Mouse (Mus musculus) spleen, adult 12 weeks (tissue): ENCODE data around the gene Fam189b.
"Not testable (repeated sequence)": the region's sequence is repeated elsewhere in the genome, so short reads cannot be mapped to it uniquely, and the experiment has no call there.

Experiments used
- DNase-seq: peaks from one replicate; pipeline ENCODE4 v3.0.0; 2022; ENCODE audit warnings: low spot score

Gene Fam189b

GRCm38 (mm10) chr3:89206079-89206478 is 23.1 kb downstream of the Fam189b start:
- no peak for DNase-seq

- DNase-seq, result no peak
Observed at GRCm38 (mm10) chr3:89206695-89207094, 23.8 kb downstream of the Fam189b start.

- no peak for DNase-seq
Observed at GRCm38 (mm10) chr3:89208075-89208657, 25.2 kb downstream of the Fam189b start.

DNA sequence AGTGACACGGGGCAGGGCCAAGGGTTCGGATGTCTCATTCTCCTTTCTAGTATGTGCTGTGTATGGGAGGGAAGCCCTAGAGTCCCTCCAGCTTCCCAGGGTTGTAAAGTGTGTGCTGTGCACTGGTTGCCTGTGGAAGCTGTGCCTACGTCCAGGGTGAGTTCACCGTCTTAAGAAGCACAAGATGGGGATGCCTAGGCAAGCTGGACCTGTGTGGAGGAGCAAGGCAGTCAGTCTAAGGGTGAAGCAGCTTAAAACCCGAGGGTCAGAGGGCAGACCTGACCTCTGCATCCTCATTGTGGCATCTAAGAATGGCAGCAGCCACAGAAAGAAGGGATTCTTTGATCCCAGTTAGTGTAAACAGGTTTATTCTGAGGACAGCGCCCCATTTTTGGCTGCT is 25.8 kb downstream of the Fam189b start:
- no peak for DNase-seq

DNA sequence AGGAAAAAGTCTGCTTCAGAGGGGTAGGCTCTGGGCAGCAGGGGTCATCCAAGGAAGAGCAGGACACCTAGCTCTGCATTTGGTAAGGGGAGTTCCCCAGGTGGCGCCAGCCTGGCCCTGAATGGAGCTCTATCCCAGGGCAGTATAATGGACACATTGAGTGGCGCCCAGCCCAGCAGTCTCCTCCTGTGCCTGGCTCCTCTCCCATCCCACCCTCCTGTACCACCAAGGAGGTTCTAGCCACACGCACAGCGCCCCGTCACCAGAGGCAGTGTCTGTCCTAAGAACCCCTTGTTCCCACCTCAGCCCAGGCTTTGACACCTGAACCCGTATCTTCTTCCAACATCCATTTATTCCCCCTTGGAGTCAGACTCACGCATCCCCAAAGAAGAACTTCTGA is 26.8 kb downstream of the Fam189b start:
- DNase-seq, result no peak

GRCm38 (mm10) chr3:89210162-89210561 is 27.2 kb downstream of the Fam189b start:
- no peak for DNase-seq

GRCm38 (mm10) chr3:89210731-89211130 is 27.8 kb downstream of the Fam189b start:
- no peak for DNase-seq

DNA sequence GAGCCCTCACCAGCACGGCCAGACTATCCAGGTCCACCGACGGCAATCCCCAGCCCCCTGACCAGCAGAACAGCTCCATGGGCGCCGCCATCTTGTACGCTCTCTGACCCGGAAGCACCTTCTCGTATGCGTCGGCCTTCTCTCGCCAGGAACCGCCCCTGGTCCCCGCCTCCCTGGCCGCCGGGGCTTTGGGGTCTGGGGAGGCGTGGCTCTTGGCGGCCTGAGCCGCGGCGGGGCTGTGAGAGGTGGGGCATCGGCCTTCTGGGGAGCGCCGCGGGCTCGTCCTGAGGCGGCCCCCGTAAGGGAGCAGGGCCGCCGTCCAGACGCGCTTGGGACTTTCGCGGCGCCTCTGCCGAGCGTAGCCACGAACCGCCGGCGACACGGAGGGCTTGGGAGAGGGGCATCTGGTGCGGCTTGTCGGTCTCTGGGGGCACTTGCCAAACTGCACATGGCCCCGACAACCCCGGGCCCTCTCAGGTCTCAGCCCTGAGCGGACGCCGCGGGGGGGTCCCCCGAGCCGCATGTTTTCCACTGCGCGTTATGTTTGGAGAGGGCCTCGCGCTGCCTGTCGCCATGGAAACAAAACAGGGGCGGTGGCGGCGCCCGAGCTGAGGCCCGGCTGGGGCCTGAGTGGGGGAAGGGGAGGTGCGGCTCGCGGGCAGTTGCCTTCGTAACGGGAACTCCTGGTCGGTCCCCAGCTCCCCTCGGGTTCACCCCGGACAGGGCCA is 31.0 kb downstream of the Fam189b start:
- peak; percentile 81 for DNase-seq

DNA sequence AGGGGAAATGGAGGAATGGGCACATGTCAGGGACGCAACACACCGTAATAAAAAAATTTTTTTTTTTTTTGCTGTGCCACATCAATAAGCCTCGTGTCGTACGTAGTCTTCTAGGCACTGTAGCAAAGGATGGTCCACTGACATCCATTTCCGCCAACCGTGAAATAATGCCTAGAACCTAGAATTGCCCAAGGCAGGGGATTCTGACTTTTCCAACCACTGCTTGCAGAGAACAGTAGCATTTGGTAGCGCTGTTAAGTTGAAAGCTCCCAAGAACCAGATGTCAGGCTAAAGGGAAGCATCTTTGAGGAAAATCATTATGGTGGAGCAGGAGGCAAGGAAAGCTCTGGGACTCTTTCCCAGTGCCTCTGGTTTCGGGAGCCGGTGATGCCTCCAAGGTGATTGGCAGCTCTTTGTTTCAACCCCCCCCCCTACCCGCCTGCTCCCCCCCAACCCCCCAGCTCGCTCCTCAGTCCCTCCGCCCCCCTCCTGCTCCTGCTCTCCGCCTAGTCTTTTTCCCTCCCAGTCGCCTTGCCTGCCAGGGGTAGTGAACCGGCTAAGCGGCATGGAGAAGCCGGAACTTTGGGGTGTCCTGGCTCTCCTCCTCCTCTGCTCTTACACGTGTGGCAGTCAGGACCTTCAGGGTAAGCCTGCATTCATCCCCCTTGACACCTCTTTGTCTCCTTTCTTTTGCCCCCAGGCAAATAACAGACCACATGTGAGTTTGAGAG is 31.9 kb downstream of the Fam189b start, which contains the start of gene Thbs3:
TSS of gene Thbs3 (plus strand) at position 500 of the 731 bp plus-strand sequence.
- no peak for DNase-seq

DNA sequence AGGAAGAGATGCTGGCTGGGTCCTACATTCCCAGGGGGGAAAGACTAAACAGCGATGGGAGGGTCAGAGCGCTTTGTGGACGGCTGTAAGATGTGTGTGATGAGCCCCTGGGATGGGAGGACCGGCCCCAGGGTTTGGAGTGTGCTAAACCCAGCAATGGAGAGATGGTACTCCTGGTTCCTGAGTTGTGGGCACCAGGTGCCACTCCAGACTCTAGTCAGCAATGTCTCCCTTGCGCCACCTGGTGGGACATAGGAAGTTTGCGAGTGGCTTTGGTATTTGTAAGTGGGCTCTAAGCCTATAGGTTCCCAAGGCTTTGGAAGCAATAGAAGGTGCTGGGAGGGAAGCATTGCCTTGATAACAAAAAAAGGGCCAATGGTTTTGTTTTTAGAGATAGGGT is 32.9 kb downstream of the Fam189b start:
- DNase-seq, result peak; percentile 73

- not testable (repeated sequence) for DNase-seq
Observed at GRCm38 (mm10) chr3:89216407-89216806, 33.5 kb downstream of the Fam189b start.

DNA sequence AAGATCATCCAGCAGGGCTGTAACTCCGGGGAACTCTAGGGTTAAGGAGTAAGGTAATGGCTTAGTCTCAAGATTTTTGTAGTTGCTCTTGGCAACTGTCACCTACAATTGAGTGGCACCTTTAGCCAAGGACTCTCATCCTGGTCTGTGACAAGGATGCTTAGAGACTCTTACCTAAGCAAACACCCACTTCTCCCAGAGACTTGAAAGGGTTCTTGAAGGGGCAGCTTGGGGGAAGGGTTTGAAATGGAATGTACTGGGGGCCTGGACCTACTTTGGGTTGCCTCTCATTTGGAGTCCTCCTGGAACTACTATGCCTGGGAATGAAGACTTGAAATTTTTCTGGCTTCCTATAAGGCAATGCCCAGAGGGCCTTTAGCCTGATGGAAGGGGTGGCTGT is 35.3 kb downstream of the Fam189b start:
- no peak for DNase-seq

GRCm38 (mm10) chr3:89219546-89219945 is 36.6 kb downstream of the Fam189b start:
- DNase-seq, result no peak

- no peak for DNase-seq
Observed at GRCm38 (mm10) chr3:89221167-89221566, 38.2 kb downstream of the Fam189b start.

DNA sequence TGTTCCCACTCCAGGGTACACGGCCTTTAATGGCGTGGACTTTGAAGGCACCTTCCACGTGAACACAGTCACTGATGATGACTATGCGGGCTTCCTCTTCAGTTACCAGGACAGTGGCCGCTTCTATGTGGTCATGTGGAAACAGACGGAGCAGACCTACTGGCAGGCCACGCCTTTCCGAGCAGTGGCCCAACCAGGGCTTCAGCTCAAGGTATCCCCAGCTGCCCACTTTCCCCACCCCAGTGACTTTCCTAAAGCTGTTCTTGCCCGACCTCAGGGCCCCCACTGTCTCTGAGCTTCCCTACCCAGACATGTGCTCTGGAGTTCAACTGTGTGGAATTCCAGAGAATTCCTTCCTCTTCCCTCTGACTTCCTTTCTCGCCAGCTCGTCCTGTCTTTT is 41.9 kb downstream of the Fam189b start:
- no peak for DNase-seq

DNA sequence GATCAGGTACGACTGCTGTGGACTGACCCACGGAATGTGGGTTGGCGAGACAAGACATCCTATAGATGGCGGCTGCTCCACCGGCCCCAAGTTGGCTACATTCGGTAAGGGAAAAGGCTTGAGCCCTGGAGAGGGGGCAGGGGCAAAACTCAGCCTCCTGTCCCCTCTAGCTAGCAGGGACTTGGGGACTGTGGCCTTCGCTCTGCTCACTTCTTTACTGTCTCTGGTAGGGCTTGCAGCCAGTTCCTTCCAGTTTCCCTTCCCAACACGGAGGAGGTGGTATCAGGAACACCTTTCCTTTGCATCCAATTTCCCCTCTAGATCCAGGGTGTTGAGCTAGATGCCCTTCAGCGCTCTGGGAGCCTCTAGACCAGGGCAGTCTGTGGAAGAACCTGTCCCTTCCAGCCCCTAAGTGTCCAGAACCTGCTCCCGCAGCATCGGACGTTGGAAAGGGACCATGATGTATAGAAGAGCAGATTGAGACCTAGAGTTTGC is 42.4 kb downstream of the Fam189b start:
- DNase-seq, result no peak

GRCm38 (mm10) chr3:89225918-89226317 is 43.0 kb downstream of the Fam189b start:
- DNase-seq, result no peak

DNA sequence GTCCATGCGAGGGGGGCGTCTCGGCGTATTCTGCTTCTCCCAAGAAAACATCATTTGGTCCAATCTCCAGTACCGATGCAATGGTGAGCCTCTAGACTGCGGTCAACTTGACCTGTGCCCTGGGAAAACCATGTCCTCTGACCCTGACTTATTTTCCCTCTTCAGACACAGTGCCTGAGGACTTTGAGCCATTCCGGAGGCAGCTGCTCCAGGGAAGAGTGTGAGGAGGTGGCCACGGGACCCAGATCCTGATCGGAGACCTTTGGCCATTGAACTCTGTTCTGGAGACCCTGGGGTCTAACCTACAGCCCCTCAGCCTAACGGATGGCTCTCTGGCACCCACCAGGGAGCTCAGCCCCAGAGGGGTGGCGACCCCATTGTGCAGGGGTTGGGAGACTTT is 43.4 kb downstream of the Fam189b start:
- DNase-seq, result no peak

DNA sequence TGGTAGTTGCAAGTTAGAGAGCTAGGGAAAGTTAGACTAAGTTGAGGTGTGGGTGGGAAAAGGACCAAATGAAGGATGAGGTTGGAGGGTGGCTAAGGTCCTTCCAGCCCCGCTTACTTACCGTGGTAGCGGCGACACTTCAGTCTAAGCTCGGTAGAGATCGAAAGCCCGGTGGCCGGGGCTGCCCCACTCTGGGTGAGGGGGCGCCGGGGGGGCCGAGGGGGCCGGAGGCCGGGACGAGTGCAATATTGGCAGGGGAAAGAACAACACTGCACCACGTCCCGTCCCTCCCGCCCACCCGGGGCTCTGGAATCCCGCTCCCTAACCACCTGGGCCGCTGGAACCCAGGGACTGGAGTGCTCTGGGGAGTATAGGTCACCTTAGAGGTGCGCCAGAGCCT is 44.0 kb downstream of the Fam189b start, which contains the start of gene Mtx1:
TSS of gene Mtx1 (minus strand) at position 189 of the 400 bp plus-strand sequence.
- DNase-seq, result no peak

DNA sequence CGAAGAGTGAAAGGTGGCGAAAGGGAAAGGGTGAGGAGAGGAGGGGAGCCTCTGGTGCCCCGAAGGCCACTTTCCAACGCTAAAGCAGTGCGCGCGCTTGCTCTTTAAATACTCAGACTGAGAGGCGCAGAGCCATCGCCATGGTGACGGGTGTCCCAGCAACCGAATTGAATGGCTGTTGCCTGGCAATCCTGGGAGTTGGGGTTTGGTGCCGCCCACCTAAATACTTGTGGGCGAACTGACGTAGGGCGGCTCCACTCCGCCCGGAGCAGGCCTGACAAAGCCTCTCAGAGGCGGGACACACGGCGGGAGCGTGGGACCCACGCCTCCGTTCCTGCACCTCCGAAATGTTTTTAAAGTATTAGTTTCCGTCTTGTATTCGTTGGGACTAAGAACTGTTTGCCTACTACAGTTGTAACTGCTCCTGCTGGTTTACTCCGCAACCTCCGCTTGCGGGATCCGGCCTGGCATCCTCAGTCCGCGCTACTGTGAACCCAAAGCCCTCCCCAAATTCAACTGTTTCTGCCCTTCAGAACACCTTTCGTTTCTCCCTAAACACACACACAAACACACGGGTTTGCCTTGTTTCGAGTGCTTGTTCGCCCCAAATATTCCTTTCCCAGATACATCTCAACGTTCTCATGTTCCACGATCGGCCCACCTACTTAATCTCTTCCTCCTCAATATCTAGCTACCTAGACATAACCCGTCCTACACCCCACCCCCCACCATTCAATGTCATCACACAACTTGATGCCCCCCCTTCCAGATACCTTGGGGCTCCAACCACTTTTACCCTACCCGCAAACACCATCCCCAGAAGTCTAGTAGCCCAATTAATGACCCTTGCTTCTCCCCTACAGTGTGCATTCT is 44.6 kb downstream of the Fam189b start:
- DNase-seq, result no peak

DNA sequence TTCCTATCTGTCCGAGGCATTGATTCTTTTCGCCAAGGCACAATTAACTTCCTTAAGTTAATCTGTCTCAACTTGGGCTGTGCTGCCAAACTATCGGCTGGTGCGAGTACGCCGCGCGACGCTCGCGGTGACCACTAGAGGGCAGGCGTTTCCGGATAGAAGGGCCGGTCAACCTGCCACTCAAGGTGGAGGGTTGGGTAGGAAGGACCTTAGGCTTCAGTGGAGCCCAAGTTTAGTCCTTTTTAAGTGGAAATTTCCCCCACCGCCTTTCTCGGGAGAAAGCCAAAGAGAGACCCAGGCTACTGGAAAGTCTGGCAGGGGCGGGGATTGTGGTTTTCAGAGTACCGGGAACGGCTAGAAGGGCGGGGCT is 45.2 kb downstream of the Fam189b start:
- peak; percentile 71 for DNase-seq

GRCm38 (mm10) chr3:89228836-89229235 is 45.9 kb downstream of the Fam189b start, which contains the start of gene Muc1:
TSS of gene Muc1 (plus strand) at chr3:89229057.
- DNase-seq, result no peak
